Mouse (Mus musculus) CH12.LX (cell line): Measurements from ENCODE around the gene Slc25a14. TPM values are rescaled to one million over a fixed set of nuclear protein-coding genes. Genes with fewer than 3 reads are reported as not detected.
A peak's percentile ranks its signal among the peaks of the same experiment; 100 is the strongest.

Experiments used
- DNase-seq: peaks from one replicate; pipeline ENCODE4 v3.0.0-alpha.2; 2013; ENCODE audit errors: extremely low read depth
- H3K27ac ChIP-seq: 2 replicates; pipeline ENCODE4 v1.5.1; 2012; ENCODE audit warnings: low read depth, mild to moderate bottlenecking, control low read depth, moderate library complexity; ENCODE audit not compliant: insufficient read depth
- H3K27me3 ChIP-seq: replicated peaks from 2 replicates; pipeline ENCODE3; 2012; ENCODE audit warnings: inconsistent platforms
- H3K36me3 ChIP-seq, 2 experiments: replicated peaks in 1 of 2; 2 replicates each; pipeline versions ENCODE3 to v1.6.1; 2012; ENCODE audit warnings: inconsistent platforms in 1 of 2, low read length in 1 of 2, mild to moderate bottlenecking in 1 of 2, mixed read lengths in 1 of 2, moderate library complexity in 1 of 2; ENCODE audit not compliant: control insufficient read depth in 1 of 2, insufficient read depth in 1 of 2
- H3K4me1 ChIP-seq, 2 experiments: 2 replicates each; pipeline ENCODE4 v1.6.1; 2012; ENCODE audit warnings: inconsistent platforms in 1 of 2, moderate library complexity in 1 of 2; ENCODE audit not compliant: insufficient read depth in 2 of 2, control insufficient read depth in 1 of 2
- H3K4me2 ChIP-seq: 2 replicates; pipeline ENCODE4 v1.6.1; 2012; ENCODE audit warnings: low read depth, mild to moderate bottlenecking, control low read depth; ENCODE audit not compliant: poor library complexity, insufficient read depth, severe bottlenecking
- H3K4me3 ChIP-seq, 3 experiments: fragments of 150-350 bp in 1 of 3; sonication (generic) in 1 of 3; replicated peaks in 1 of 3; 2 replicates each; pipeline versions ENCODE3 to v1.5.1; 2011 to 2012; ENCODE audit warnings: low read depth in 2 of 3, low read length in 2 of 3, mild to moderate bottlenecking in 2 of 3, moderate library complexity in 2 of 3, control low read depth in 1 of 3, improper control_type of control experiment in 1 of 3, inconsistent platforms in 1 of 3, mixed read lengths in 1 of 3; ENCODE audit not compliant: poor library complexity in 1 of 3
- H3K79me2 ChIP-seq: replicated peaks from 2 replicates; pipeline ENCODE4 v1.6.1; 2012; ENCODE audit warnings: mild to moderate bottlenecking, moderate library complexity; ENCODE audit not compliant: control insufficient read depth, poor library complexity, insufficient read depth, severe bottlenecking; ENCODE audit errors: extremely low read depth
- H3K9ac ChIP-seq: 2 replicates; pipeline ENCODE4 v1.6.1; 2012; ENCODE audit warnings: low read depth, mild to moderate bottlenecking, control low read depth, moderate library complexity; ENCODE audit not compliant: insufficient read depth
- H3K9me3 ChIP-seq: replicated peaks from 2 replicates; pipeline ENCODE3; 2012; ENCODE audit warnings: low read length, inconsistent platforms, mixed read lengths
- BHLHE40 ChIP-seq: IDR thresholded peaks from 2 replicates; pipeline ENCODE4 v1.6.1; 2011; ENCODE audit warnings: mild to moderate bottlenecking, low read depth, low read length, improper control_type of control experiment
- CHD1 ChIP-seq: IDR thresholded peaks from 2 replicates; pipeline ENCODE4 v1.6.1; 2012; ENCODE audit warnings: low read depth, low read length, improper control_type of control experiment, inconsistent platforms
- CHD2 ChIP-seq: IDR thresholded peaks from 2 replicates; pipeline ENCODE4 v1.6.1; 2011; ENCODE audit warnings: low read length, improper control_type of control experiment
- CTCF ChIP-seq, 2 experiments: IDR thresholded peaks in 1 of 2; conservative IDR thresholded peaks in 1 of 2; 2 replicates each; pipeline ENCODE4 v1.5.1; 2011 to 2012; ENCODE audit warnings: low read depth in 2 of 2, low read length in 2 of 2, improper control_type of control experiment in 1 of 2, inconsistent platforms in 1 of 2, mild to moderate bottlenecking in 1 of 2, moderate library complexity in 1 of 2
- E2F4 ChIP-seq: IDR thresholded peaks from 2 replicates; pipeline ENCODE4 v1.6.1; 2011; ENCODE audit warnings: low read depth, low read length, improper control_type of control experiment; ENCODE audit not compliant: insufficient replicate concordance
- ETS1 ChIP-seq: conservative IDR thresholded peaks from 2 replicates; pipeline ENCODE4 v1.6.1; 2012; ENCODE audit warnings: low read depth, mild to moderate bottlenecking, inconsistent platforms, low read length, improper control_type of control experiment, moderate library complexity
- GABPA ChIP-seq: IDR thresholded peaks from 2 replicates; pipeline ENCODE4 v1.6.1; 2012; ENCODE audit warnings: low read depth, low read length, improper control_type of control experiment, inconsistent platforms; ENCODE audit not compliant: insufficient replicate concordance
- HCFC1 ChIP-seq: IDR thresholded peaks from 2 replicates; pipeline ENCODE4 v1.6.1; 2012; ENCODE audit warnings: low read depth, mild to moderate bottlenecking, inconsistent platforms, low read length, improper control_type of control experiment
- IRF4 ChIP-seq: IDR thresholded peaks from 2 replicates; pipeline ENCODE4 v1.6.1; 2014; ENCODE audit warnings: low read depth, mild to moderate bottlenecking, inconsistent platforms, low read length, improper control_type of control experiment
- JUN ChIP-seq: IDR thresholded peaks from 2 replicates; pipeline ENCODE4 v1.6.1; 2011; ENCODE audit warnings: low read depth, mild to moderate bottlenecking, low read length, improper control_type of control experiment, moderate library complexity; ENCODE audit not compliant: insufficient read depth
- JUND ChIP-seq: conservative IDR thresholded peaks from 2 replicates; pipeline ENCODE4 v1.6.1; 2011; ENCODE audit warnings: low read depth, low read length, improper control_type of control experiment
- KAT2A ChIP-seq: IDR thresholded peaks from 2 replicates; pipeline ENCODE4 v1.6.1; 2012; ENCODE audit warnings: low read length, improper control_type of control experiment, inconsistent platforms; ENCODE audit not compliant: insufficient replicate concordance
- MAFK ChIP-seq: IDR thresholded peaks from 2 replicates; pipeline ENCODE4 v1.6.1; 2011; ENCODE audit warnings: low read length, improper control_type of control experiment; ENCODE audit not compliant: insufficient replicate concordance
- MAX ChIP-seq: IDR thresholded peaks from 2 replicates; pipeline ENCODE4 v1.6.1; 2011; ENCODE audit warnings: low read length, improper control_type of control experiment
- MAZ ChIP-seq: IDR thresholded peaks from 2 replicates; pipeline ENCODE4 v1.6.1; 2012; ENCODE audit warnings: low read depth, mild to moderate bottlenecking, inconsistent platforms, low read length, improper control_type of control experiment, moderate library complexity
- MEF2A ChIP-seq: IDR thresholded peaks from 2 replicates; pipeline ENCODE4 v1.6.1; 2014; ENCODE audit warnings: low read depth, mild to moderate bottlenecking, inconsistent platforms, low read length, improper control_type of control experiment, borderline replicate concordance
- MXI1 ChIP-seq: IDR thresholded peaks from 2 replicates; pipeline ENCODE4 v1.6.1; 2011; ENCODE audit warnings: mild to moderate bottlenecking, low read depth, low read length, improper control_type of control experiment
- MYC ChIP-seq: IDR thresholded peaks from 2 replicates; pipeline ENCODE4 v1.6.1; 2011; ENCODE audit warnings: low read depth, mild to moderate bottlenecking, improper control_type of control experiment, low read length
- NELFE ChIP-seq: IDR thresholded peaks from 2 replicates; pipeline ENCODE4 v1.6.1; 2011; ENCODE audit warnings: low read depth, low read length, improper control_type of control experiment
- NRF1 ChIP-seq: IDR thresholded peaks from 2 replicates; pipeline ENCODE4 v1.6.1; 2014; ENCODE audit warnings: low read depth, mild to moderate bottlenecking, inconsistent platforms, low read length, improper control_type of control experiment, moderate library complexity
- PAX5 ChIP-seq: IDR thresholded peaks from 2 replicates; pipeline ENCODE4 v1.6.1; 2012; ENCODE audit warnings: low read length, inconsistent platforms, mixed read lengths
- POLR2A ChIP-seq: IDR thresholded peaks from 2 replicates; pipeline ENCODE4 v1.6.1; 2011; ENCODE audit warnings: low read depth, mild to moderate bottlenecking, improper control_type of control experiment, low read length
- RAD21 ChIP-seq: IDR thresholded peaks from 2 replicates; pipeline ENCODE4 v1.6.1; 2011; ENCODE audit warnings: low read depth, mild to moderate bottlenecking, low read length, improper control_type of control experiment, moderate library complexity
- RCOR1 ChIP-seq: conservative IDR thresholded peaks from 2 replicates; pipeline ENCODE4 v1.6.1; 2012; ENCODE audit warnings: low read depth, mild to moderate bottlenecking, inconsistent platforms, low read length, improper control_type of control experiment
- SIN3A ChIP-seq: IDR thresholded peaks from 2 replicates; pipeline ENCODE4 v1.6.1; 2012; ENCODE audit warnings: low read length, improper control_type of control experiment, inconsistent platforms
- SMC3 ChIP-seq: IDR thresholded peaks from 2 replicates; pipeline ENCODE4 v1.6.1; 2011; ENCODE audit warnings: low read depth, low read length, improper control_type of control experiment
- TBP ChIP-seq: conservative IDR thresholded peaks from 2 replicates; pipeline ENCODE4 v1.6.1; 2011; ENCODE audit warnings: low read depth, low read length, improper control_type of control experiment
- TCF12 ChIP-seq: IDR thresholded peaks from 2 replicates; pipeline ENCODE4 v1.6.1; 2014; ENCODE audit warnings: low read depth, mild to moderate bottlenecking, inconsistent platforms, low read length, improper control_type of control experiment
- UBTF ChIP-seq: IDR thresholded peaks from 2 replicates; pipeline ENCODE4 v1.6.1; 2012; ENCODE audit warnings: low read depth, mild to moderate bottlenecking, inconsistent platforms, low read length, improper control_type of control experiment, moderate library complexity
- USF1 ChIP-seq: IDR thresholded peaks from 2 replicates; pipeline ENCODE4 v1.6.1; 2014; ENCODE audit warnings: low read depth, mild to moderate bottlenecking, inconsistent platforms, low read length, improper control_type of control experiment
- USF2 ChIP-seq: conservative IDR thresholded peaks from 2 replicates; pipeline ENCODE4 v1.6.1; 2011; ENCODE audit warnings: low read depth, low read length, improper control_type of control experiment
- ZKSCAN1 ChIP-seq: IDR thresholded peaks from 2 replicates; pipeline ENCODE4 v1.6.1; 2012; ENCODE audit warnings: low read depth, inconsistent platforms, low read length, improper control_type of control experiment, borderline replicate concordance
- ZMIZ1 ChIP-seq: IDR thresholded peaks from 2 replicates; pipeline ENCODE4 v1.6.1; 2012; ENCODE audit warnings: low read depth, mild to moderate bottlenecking, inconsistent platforms, low read length, improper control_type of control experiment
- ZNF384 ChIP-seq: IDR thresholded peaks from 2 replicates; pipeline ENCODE4 v1.6.1; 2012; ENCODE audit warnings: low read depth, low read length, improper control_type of control experiment, inconsistent platforms
- dilution Hi-C: fragments of 300-500 bp; cut with MboI; formaldehyde crosslinking; loops from 2 replicates; pipeline ENCODE4 v1.14.3; 2020; ENCODE audit warnings: low sequenced_read_pairs; ENCODE audit not compliant: extremely low pct_unique_long_range_greater_than_20kb, extremely low pct_ligation_motif_present
- in situ Hi-C: fragments of 300-500 bp; cut with MboI; formaldehyde crosslinking; loops from 3 replicates; pipeline ENCODE4 v1.14.3; 2019; ENCODE audit warnings: low sequenced_read_pairs, low pct_ligation_motif_present, low pct_unique_long_range_greater_than_20kb, mixed read lengths
- polyA plus RNA-seq: library from polyadenylated mRNA; unstranded; fragments of >175 nt; gene quantifications from 2 replicates; pipeline ENCODE4 v1.2.1, GENCODE M21; 2012; ENCODE audit warnings: low read depth; ENCODE audit not compliant: insufficient read length
- total RNA-seq, 2 experiments: library from RNA; depleted of rRNA; stranded (reverse); fragments of 300-350 nt in 1 of 2; fragments of >200 nt in 1 of 2; gene quantifications; 2 replicates each; pipeline ENCODE4 v1.2.3; 2012 to 2014

Gene Slc25a14
- total and polyA plus RNA-seq, 3 experiments: 9.7 to 13.7 (median 10.1) TPM

DNA sequence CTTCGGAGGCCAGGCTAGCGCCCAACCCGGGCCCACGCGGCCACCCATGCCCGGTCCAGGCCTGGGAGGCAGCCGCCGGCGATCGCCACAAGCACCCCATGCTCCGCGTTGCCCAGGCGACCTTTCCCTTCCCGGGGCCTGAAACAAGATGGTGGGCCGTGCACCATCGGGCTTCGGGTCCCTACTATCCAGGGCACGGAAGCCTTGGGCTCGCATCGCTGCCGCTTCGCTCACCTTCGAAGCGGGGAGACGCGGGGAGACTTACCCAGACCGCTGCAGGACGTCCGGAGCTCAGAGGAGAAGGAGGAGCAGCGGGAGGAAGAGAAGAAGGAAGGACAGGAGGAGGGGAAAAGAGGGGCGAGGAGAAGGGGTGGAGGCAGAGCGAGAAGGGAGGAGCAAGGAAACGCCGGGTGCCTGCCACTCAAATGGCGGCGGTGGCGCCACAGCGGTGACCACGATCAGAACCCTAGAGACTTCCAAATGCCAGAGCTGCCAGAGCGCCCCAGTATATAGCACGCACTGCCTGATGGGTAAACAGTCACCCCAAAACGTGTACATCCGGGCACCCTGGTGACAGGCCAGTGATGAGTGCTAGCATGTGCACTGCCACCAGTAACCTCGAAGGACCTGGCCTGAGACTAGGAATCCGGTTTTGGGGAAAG, 29.0 kb upstream of the Slc25a14 start, which contains the start of gene Zfp280c:
TSS of gene Zfp280c (minus strand) at position 406 of the 662 bp plus-strand sequence.
- Histone ChIP-seq H3K79me2 (peaks cover 10% of the 10 kb centered on the region), H3K36me3 (peaks cover 11 to 13% of the 10 kb centered on the region in 2 experiments), H3K4me3 (peak within 1 kb of the TSS; percentile 54 to 94 (median 75)), H3K9me3 (no peaks in the 10 kb centered on the region), H3K9ac (peak within 1 kb of the TSS; percentile 61), H3K27me3 (no peaks in the 10 kb centered on the region), H3K4me1 (no peaks in the 10 kb centered on the region), H3K4me2 (peak within 1 kb of the TSS; percentile 31), H3K27ac (peak within 1 kb of the TSS; percentile 35; the same call in 1 of the 2 replicates)
- dilution Hi-C loops (no loop called here), in situ Hi-C loops (no loop called here)
- no peak for TF ChIP-seq JUND
- TF ChIP-seq ETS1: no peak
- no peak for TF ChIP-seq USF2
- no peak for TF ChIP-seq RCOR1
- no peak for TF ChIP-seq KAT2A
- no peak for TF ChIP-seq SMC3
- TF ChIP-seq CHD1: no peak
- 0 out of 2 replicates have a peak, but pooled peaks have one; percentile 34 for TF ChIP-seq MYC
- TF ChIP-seq MAZ: no peak
- TF ChIP-seq SIN3A: no peak; the same call in 1 of the 2 replicates
- TF ChIP-seq USF1: no peak
- no peak for TF ChIP-seq BHLHE40
- TF ChIP-seq CHD2: no peak
- TF ChIP-seq RAD21: no peak
- no peak for TF ChIP-seq MEF2A
- peak; percentile 52 for TF ChIP-seq TCF12
- no peak for TF ChIP-seq E2F4
- no peak for TF ChIP-seq ZKSCAN1
- no peak for TF ChIP-seq MAFK
- TF ChIP-seq MXI1: no peak
- peak; percentile 61; the same call in 1 of the 2 replicates for TF ChIP-seq NELFE
- TF ChIP-seq TBP: peak; percentile 65; the same call in 1 of the 2 replicates
- no peak for TF ChIP-seq CTCF (conservative IDR thresholded peaks at IDR 0.05 in 1 of 2, IDR thresholded peaks at IDR 0.05 in 1 of 2; ENCODE audit: low read depth in 2 of 2, low read length in 2 of 2)
- TF ChIP-seq ZNF384: no peak
- TF ChIP-seq ZMIZ1: peak; percentile 19; the same call in 1 of the 2 replicates
- TF ChIP-seq POLR2A: peak; percentile 75
- TF ChIP-seq UBTF: no peak
- no peak; the same call in 1 of the 2 replicates for TF ChIP-seq HCFC1
- TF ChIP-seq PAX5: no peak
- TF ChIP-seq NRF1: no peak
- TF ChIP-seq GABPA: no peak
- TF ChIP-seq IRF4: no peak
- peak; percentile 69 for TF ChIP-seq MAX
- no peak for TF ChIP-seq JUN
- peak; percentile 56 for DNase-seq
